Mouse (Mus musculus) MEL (cell line): ENCODE results near the gene Gm9945.

ENCODE experiments used
- CHD1 ChIP-seq: IDR thresholded peaks from 2 replicates; pipeline ENCODE4 v1.6.1; 2012; ENCODE audit warnings: low read depth, mild to moderate bottlenecking, inconsistent platforms, low read length, improper control_type of control experiment
- CTCF ChIP-seq, 3 experiments: IDR thresholded peaks in 2 of 3; conservative IDR thresholded peaks in 1 of 3; 2 replicates each; pipeline ENCODE4 v1.5.1; 2011 to 2012; ENCODE audit warnings: low read length in 3 of 3, low read depth in 2 of 3, mild to moderate bottlenecking in 2 of 3, improper control_type of control experiment in 1 of 3, inconsistent platforms in 1 of 3, mixed read lengths in 1 of 3, moderate library complexity in 1 of 3; ENCODE audit not compliant: control insufficient read depth in 1 of 3, insufficient read depth in 1 of 3, poor library complexity in 1 of 3, severe bottlenecking in 1 of 3
- EP300 ChIP-seq, 2 experiments: IDR thresholded peaks; 2 replicates each; pipeline ENCODE4 v1.6.1; 2011; ENCODE audit warnings: improper control_type of control experiment in 2 of 2, low read length in 2 of 2, low read depth in 1 of 2, mild to moderate bottlenecking in 1 of 2
- ETS1 ChIP-seq: IDR thresholded peaks from 2 replicates; pipeline ENCODE4 v1.6.1; 2012; ENCODE audit warnings: low read depth, mild to moderate bottlenecking, inconsistent platforms, low read length, improper control_type of control experiment, moderate library complexity
- GATA1 ChIP-seq: IDR thresholded peaks from 2 replicates; pipeline ENCODE4 v1.6.1; 2011; ENCODE audit warnings: low read depth, low read length, improper control_type of control experiment
- HCFC1 ChIP-seq: IDR thresholded peaks from 2 replicates; pipeline ENCODE4 v1.6.1; 2012; ENCODE audit warnings: low read depth, mild to moderate bottlenecking, inconsistent platforms, low read length, improper control_type of control experiment, moderate library complexity
- POLR2A ChIP-seq, 2 experiments: IDR thresholded peaks; 2 replicates each; pipeline ENCODE4 v1.6.1; 2011 to 2012; ENCODE audit warnings: low read length in 2 of 2, mild to moderate bottlenecking in 2 of 2, control low read depth in 1 of 2, improper control_type of control experiment in 1 of 2, low read depth in 1 of 2, moderate library complexity in 1 of 2; ENCODE audit not compliant: control insufficient read depth in 1 of 2, insufficient read depth in 1 of 2, poor library complexity in 1 of 2
- ZKSCAN1 ChIP-seq: IDR thresholded peaks from 2 replicates; pipeline ENCODE4 v1.6.1; 2012; ENCODE audit warnings: low read depth, mild to moderate bottlenecking, inconsistent platforms, low read length, improper control_type of control experiment, moderate library complexity

DNA sequence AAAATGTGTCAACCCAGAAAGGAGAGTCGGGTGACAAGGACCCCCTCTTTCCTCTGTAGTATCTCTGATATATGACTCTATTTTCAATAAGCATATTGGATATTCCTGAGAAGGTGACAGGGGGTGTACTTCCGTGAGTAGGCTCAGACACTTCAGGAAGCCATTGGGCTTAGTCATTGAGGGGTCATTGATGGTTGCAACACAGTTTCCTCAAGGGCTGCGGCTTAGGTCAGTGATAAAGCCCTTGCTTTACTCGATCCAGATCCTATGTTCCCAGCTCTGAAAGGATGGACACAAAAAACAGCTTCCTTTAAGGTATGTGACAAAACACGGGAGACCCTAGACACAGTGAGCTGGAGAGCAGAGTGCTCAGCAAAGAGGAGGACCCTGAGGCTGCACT lies 23.8 kb downstream of the Gm9945 start:
- no peak for TF ChIP-seq EP300 (IDR thresholded peaks at IDR 0.05; ENCODE audit: low read depth in 1 of 2, low read length in 2 of 2)
- TF ChIP-seq CTCF (IDR thresholded peaks at IDR 0.05 in 2 of 3, conservative IDR thresholded peaks at IDR 0.05 in 1 of 3; ENCODE audit: control insufficient read depth in 1 of 3, insufficient read depth in 1 of 3, low read depth in 2 of 3, low read length in 3 of 3, poor library complexity in 1 of 3, severe bottlenecking in 1 of 3): no peak
- TF ChIP-seq ETS1: no peak
- no peak for TF ChIP-seq GATA1
- no peak for TF ChIP-seq POLR2A (IDR thresholded peaks at IDR 0.05; ENCODE audit: control insufficient read depth in 1 of 2, insufficient read depth in 1 of 2, low read depth in 1 of 2, low read length in 2 of 2, poor library complexity in 1 of 2)
- no peak for TF ChIP-seq CHD1
- TF ChIP-seq ZKSCAN1: no peak
- no peak for TF ChIP-seq HCFC1
